Mouse (Mus musculus) layer of hippocampus, adult 8-10 months (tissue): ENCODE results near the gene Wfdc10. TPM values are rescaled to one million over a fixed set of nuclear protein-coding genes. Genes with fewer than 3 reads are reported as not detected.
A peak's percentile ranks its signal among the peaks of the same experiment; 100 is the strongest.
"Not testable (repeated sequence)": the region's sequence is repeated elsewhere in the genome, so short reads cannot be mapped to it uniquely, and the experiment has no call there.

Experiments used
- DNase-seq, 2 experiments: peaks; one replicate each; pipeline ENCODE4 v3.0.0; 2022; ENCODE audit warnings: low spot score in 2 of 2
- total RNA-seq, 4 experiments: library from RNA; stranded (reverse); gene quantifications; 2 replicates each; pipeline ENCODE4 v1.2.4; 2022

The Wfdc10 gene
- not detected for total RNA-seq

- DNase-seq: no peak
Observed at GRCm38 (mm10) chr2:164655858-164656257, at the start of gene Wfdc10. TSS of gene Wfdc10 (plus strand) at chr2:164656046.

DNA sequence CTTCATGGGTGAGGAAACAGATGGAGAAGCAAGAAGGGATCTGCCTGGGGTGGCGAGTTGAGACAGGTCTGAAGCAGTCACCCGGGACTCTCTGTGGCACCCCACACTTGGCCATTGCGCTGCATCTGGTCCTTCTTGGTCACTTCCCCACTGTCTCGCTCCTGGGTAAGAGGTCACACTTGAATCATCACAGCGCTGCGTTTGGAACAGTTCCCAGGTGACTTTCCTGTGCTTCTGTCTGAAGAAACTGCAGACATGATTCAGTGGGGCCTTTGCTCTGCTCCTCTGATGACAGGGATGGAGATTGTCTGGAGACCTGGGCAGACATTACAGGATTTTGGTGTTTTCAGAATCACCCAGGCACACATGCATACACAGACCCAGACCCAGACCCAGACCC, 47.1 kb upstream of the Wfdc10 start:
- no peak for DNase-seq

DNA sequence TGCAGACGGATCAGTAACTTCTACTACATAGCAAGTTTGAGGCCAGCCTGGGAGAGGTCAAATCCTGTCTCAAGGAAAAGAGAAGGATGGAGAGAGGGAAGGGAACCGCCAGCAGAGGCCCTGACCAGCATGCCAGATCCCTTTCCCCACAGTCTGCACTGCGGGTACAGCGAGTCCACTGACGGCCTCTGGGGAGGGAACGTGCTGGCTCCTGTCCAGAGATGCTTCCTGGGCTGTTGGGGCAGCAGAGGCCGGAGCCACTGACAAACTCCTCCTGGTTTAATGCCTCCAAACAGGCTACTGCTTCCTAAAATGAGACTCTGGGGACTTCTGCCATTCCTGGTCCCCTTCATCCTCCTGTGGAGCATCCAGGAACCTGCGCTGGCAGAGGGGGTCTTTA, 42.4 kb upstream of the Wfdc10 start, which contains the start of the genes Wfdc6b and Wfdc8:
TSS of gene Wfdc6b (plus strand) at position 52 of the 400 bp plus-strand sequence.
TSS of gene Wfdc8 (minus strand) at position 156 of the 400 bp plus-strand sequence.
- not testable (repeated sequence) for DNase-seq

- no peak for DNase-seq
Observed at GRCm38 (mm10) chr2:164615386-164615785, 40.5 kb upstream of the Wfdc10 start.

- no peak for DNase-seq
Observed at GRCm38 (mm10) chr2:164619050-164619449, 36.8 kb upstream of the Wfdc10 start.

- no peak for DNase-seq
Observed at GRCm38 (mm10) chr2:164621775-164622174, 34.1 kb upstream of the Wfdc10 start.

DNA sequence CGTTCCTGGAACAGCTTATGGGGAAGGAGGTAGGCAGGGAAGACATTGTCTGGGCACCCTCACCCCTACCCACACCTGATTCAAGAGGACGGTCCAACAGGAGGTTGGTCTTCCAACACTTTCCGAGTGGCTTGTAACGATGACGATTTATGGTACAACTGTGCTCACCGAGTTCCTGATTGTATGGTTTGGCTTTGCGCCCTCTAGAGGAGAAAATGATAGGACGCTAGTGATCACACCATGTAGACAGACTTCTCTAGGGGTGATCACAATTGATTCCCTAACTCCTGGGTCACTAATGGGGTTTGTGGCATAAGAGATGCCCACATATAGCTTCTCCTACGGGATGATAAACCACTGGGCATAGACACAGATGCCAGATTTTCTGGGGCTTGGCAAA, 20.6 kb upstream of the Wfdc10 start:
- no peak for DNase-seq

DNA sequence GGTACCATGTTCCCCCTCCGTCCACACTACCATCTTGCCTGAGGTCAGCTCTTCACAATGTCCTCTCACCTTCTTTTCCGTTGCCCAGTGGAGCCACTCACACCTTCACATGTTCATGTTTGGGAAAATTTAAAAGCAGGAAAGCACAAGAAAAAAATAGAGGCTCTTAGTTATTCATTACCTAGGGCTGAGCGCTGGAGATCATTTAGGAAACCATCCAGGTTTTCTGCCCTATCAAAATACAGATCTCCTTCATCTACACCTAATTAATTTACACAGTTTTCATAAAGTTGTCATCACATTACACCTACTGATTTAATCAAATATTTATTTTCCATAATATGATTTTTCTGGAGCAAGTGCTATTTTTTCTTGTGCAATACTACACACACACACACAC, 17.1 kb upstream of the Wfdc10 start, which contains the start of gene Wfdc16:
TSS of gene Wfdc16 (minus strand) at position 101 of the 400 bp plus-strand sequence.
- no peak for DNase-seq

GRCm38 (mm10) chr2:164641129-164641528, 14.7 kb upstream of the Wfdc10 start:
- no peak for DNase-seq

- no peak for DNase-seq
Observed at GRCm38 (mm10) chr2:164641881-164642673, 13.8 kb upstream of the Wfdc10 start.

DNA sequence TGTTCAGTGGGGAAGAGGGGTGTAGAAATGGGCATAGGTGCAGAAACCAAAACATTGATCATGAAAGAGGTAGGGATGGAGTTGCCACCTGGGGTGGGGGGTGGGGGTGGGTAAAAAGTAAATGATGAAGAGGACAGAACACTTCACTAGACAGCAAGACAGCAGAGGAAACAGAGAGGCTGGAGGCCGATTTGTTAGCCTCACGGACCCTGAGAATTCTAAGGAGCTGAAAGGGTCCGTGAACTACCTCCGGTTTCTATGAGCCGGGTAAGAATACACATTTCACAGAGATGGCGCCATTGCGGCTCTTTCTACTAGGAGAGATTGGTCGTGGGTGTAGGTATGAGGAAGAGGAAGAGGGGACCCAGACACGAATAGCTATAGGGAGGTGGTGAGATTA, 637 bp downstream of the Wfdc10 start, which contains the start of gene Wfdc9:
TSS of gene Wfdc9 (minus strand) at position 101 of the 400 bp plus-strand sequence.
- no peak for DNase-seq

- no peak for DNase-seq
Observed at GRCm38 (mm10) chr2:164664851-164665250, 9.0 kb downstream of the Wfdc10 start.

- DNase-seq: no peak
Observed at GRCm38 (mm10) chr2:164670261-164670660, 14.4 kb downstream of the Wfdc10 start.

DNA sequence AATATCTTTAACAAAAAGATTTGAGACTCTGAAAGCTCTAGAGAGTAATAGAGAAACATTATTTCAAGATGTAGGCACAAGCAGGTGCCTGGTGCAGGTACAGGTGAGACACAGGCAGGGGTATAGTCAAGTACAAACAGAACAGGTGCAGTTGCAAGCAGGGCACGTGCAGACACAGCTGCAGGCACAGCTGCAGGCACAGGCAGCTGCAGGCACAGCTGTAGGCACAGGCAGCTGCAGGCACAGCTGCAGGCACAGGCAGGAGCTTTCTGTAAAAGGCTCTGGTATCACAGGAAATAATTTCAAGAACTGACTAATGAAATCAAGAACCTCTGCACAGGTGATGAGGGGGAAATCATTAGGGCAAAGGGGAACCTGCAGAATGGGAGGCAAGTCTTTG, 15.1 kb downstream of the Wfdc10 start:
- no peak for DNase-seq

DNA sequence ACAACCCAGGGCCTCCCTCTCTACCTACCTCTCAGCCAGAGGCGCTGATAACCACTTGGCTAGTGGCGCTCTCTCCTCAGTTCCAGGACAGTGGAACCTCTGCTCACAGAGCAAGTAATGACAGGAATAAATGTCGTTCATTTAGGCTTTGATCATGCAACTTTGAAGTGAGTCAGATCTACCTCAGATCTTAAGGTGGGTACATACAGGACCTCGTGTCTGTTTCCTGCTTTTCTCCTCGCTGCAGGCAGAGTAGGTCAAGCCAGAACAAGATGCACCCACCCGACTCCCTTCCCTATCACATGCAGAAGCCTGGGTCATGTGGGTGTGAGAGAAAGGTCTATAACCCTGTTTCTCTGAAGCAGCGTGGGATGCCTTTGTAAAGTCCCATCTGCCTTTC, 18.1 kb downstream of the Wfdc10 start, which contains the start of gene Wfdc11:
TSS of gene Wfdc11 (minus strand) at position 101 of the 400 bp plus-strand sequence.
- no peak for DNase-seq

DNA sequence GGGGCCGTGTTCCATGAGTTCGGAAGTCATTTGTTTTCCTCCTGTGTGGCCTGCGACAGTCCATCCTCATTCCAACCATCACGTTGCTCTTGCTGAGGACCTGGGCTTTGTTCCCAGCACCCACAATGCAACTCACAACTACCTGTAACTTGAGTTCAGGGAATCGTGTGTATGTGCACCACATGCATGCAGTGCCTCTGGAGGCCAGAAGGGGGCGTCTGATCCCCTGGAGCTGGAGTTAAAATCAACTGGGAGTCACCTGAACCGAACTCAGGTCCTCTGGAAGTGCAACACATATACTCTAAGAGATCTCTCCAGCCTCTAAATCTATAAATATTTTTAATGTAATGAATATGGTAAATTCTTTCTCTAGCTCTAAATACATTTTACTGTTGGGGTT, 20.3 kb downstream of the Wfdc10 start:
- no peak for DNase-seq

GRCm38 (mm10) chr2:164676916-164677685, 21.3 kb downstream of the Wfdc10 start:
- no peak for DNase-seq

GRCm38 (mm10) chr2:164678848-164679625, 23.2 kb downstream of the Wfdc10 start:
- peak; percentile 33 to 58 for DNase-seq

DNA sequence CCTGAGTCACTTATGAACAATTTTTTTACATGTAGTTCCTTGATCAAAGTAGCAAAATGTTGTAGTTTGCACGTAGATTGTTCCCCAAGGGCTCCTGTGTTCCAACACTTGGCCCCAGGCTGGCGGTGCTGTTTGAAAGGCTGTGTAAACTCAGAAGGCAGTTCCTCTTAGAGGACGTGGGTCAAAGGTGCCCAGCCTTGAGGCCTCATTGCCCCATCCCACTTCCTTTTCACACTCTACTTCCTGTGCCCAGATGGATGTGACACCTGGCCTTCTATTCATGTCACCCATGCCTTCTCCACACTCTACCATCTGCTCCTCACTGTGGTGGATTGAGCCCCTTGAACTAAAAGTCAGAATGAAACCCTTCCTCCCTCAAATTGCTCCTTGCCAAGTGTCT, 24.1 kb downstream of the Wfdc10 start:
- DNase-seq: no peak

GRCm38 (mm10) chr2:164684807-164685206, 29.0 kb downstream of the Wfdc10 start, which contains the start of gene Wfdc13:
TSS of gene Wfdc13 (plus strand) at chr2:164685107.
- DNase-seq: no peak

GRCm38 (mm10) chr2:164698201-164698600, 42.4 kb downstream of the Wfdc10 start, which contains the start of gene Spint4:
TSS of gene Spint4 (plus strand) at chr2:164698501.
- no peak for DNase-seq
